Mouse (Mus musculus) spleen, postnatal 10 days (tissue): Measurements from ENCODE around the gene Apbb1ip.
"Not testable (repeated sequence)": the region's sequence is repeated elsewhere in the genome, so short reads cannot be mapped to it uniquely, and the experiment has no call there.

Source experiments
- DNase-seq, 2 experiments: peaks; one replicate each; pipeline ENCODE4 v3.0.0; 2021 to 2022; ENCODE audit warnings: low spot score in 2 of 2

The Apbb1ip gene

GRCm38 (mm10) chr2:22816231-22816630 lies 42.3 kb downstream of the Apbb1ip start:
- DNase-seq, result no peak

- DNase-seq, result no peak
Observed at GRCm38 (mm10) chr2:22822293-22822692, 48.4 kb downstream of the Apbb1ip start.

- no peak for DNase-seq
Observed at GRCm38 (mm10) chr2:22845514-22845913, 71.6 kb downstream of the Apbb1ip start.

GRCm38 (mm10) chr2:22851900-22852299 lies 78.0 kb downstream of the Apbb1ip start:
- DNase-seq, result no peak

GRCm38 (mm10) chr2:22857501-22857900 lies 83.6 kb downstream of the Apbb1ip start:
- no peak for DNase-seq

- no peak for DNase-seq
Observed at GRCm38 (mm10) chr2:22862194-22862593, 88.3 kb downstream of the Apbb1ip start.

GRCm38 (mm10) chr2:22864394-22865037 lies 90.6 kb downstream of the Apbb1ip start:
- DNase-seq, result peak; percentile 43 to 72

- DNase-seq, result no peak
Observed at GRCm38 (mm10) chr2:22865818-22866217, 91.9 kb downstream of the Apbb1ip start.

GRCm38 (mm10) chr2:22866894-22867424 lies 93.1 kb downstream of the Apbb1ip start:
- DNase-seq, result no peak

GRCm38 (mm10) chr2:22873159-22873558 lies 99.3 kb downstream of the Apbb1ip start:
- DNase-seq, result no peak

GRCm38 (mm10) chr2:22874628-22875027 lies 100.7 kb downstream of the Apbb1ip start:
- DNase-seq, result no peak

GRCm38 (mm10) chr2:22876614-22877013 lies 102.7 kb downstream of the Apbb1ip start:
- DNase-seq, result no peak

- DNase-seq, result no peak
Observed at GRCm38 (mm10) chr2:22878781-22879180, 104.9 kb downstream of the Apbb1ip start.

- not testable (repeated sequence) for DNase-seq
Observed at GRCm38 (mm10) chr2:22880726-22881125, 106.8 kb downstream of the Apbb1ip start.

GRCm38 (mm10) chr2:22894932-22895281 lies 121.0 kb downstream of the Apbb1ip start:
- DNase-seq, result peak in 1 of 2 experiments; percentile 11

- DNase-seq, result peak; percentile 78 to 90
Observed at GRCm38 (mm10) chr2:22895282-22896273, 121.7 kb downstream of the Apbb1ip start, which contains the start of gene Pdss1. Gene Pdss1 (plus strand): TSS chr2:22895522.

GRCm38 (mm10) chr2:22903947-22904346 lies 130.1 kb downstream of the Apbb1ip start:
- no peak for DNase-seq

- no peak for DNase-seq
Observed at GRCm38 (mm10) chr2:22914421-22914820, 140.5 kb downstream of the Apbb1ip start.

GRCm38 (mm10) chr2:22918651-22919050 lies 144.8 kb downstream of the Apbb1ip start:
- DNase-seq, result no peak
